Mouse (Mus musculus) urinary bladder, postnatal 36 days (tissue): ENCODE data around the gene Spa17.

Source experiments
- DNase-seq, 2 experiments: peaks; one replicate each; pipeline ENCODE4 v3.0.0; 2022; ENCODE audit warnings: low spot score in 2 of 2, mixed read lengths in 1 of 2

Spa17 gene

DNA sequence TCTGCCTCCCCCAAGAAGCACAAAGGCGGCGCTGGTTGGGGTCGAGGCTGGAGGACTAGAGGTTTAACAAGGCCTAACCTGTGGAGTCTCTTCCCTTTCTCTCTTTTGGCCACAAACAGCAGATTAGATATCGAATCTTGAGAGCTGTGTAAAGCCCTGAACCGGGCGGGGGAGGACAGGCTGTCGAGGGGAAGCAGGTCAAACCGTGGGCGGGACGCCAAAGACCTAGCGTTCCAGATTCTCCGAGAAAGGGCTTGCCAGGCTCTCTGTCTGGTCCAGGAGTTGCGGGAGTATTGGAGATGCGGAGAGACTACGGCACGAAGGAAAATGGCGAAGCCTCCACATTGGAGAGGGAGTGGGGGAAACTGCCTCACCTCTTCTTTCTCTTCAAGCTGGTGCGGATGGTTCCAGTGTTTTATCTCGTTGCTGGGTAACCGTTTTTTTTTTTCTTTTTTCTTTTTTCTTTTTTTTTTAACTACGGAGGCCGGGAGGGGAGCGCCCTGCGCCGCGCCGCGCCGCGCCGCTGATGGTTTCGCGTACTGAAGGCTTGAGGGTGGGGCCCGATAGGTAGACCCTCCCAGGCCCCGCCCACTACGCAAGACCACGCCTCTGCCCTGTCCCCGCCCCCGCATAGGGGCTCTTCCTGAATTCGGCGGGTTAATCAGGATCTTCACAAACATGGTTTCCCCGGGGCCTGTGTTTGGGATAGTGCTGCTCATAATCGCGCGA is at the start of gene Spa17:
TSS of gene Spa17 (minus strand) at position 541 of the 729 bp plus-strand sequence.
- DNase-seq, result peak; percentile 83 to 87

DNA sequence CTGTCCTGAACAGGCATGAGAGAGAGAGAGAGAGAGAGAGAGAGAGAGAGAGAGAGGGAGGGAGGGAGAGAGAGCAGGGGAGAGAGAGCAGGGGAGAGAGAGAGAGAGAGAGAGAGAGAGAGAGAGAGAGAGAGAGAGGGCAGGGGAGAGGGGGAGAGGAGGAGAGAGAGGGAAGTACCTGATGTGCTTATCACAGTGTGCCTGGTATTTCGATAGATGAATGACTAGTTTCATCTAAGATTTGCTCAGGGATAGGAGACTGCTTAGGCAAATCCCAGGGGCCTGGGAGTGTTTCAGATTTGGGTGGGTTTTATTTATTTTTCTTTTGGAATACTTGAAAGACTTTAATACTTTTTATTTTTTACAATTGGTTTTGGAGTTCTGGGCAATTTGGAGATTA is 49.7 kb upstream of the Spa17 start:
- DNase-seq, result no peak

DNA sequence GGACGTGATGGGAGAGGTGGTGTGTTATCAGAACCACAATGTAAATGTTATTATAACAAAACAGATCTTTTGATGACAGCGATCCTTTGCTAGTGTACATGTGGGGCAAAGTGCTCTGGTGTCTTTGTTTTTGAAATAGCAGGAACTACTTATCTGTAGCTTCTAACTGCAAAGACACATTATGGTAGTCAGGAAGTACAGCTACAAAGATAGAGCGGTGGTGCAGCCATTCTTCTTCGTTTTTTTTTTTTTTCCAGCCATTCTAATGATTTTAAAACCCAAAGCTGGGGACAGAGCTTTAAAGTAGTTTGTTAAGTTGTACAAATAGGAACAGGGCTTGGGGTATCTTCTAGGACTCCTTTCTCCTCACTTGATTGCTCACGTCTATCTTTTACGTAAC is 45.9 kb upstream of the Spa17 start:
- DNase-seq, result no peak

DNA sequence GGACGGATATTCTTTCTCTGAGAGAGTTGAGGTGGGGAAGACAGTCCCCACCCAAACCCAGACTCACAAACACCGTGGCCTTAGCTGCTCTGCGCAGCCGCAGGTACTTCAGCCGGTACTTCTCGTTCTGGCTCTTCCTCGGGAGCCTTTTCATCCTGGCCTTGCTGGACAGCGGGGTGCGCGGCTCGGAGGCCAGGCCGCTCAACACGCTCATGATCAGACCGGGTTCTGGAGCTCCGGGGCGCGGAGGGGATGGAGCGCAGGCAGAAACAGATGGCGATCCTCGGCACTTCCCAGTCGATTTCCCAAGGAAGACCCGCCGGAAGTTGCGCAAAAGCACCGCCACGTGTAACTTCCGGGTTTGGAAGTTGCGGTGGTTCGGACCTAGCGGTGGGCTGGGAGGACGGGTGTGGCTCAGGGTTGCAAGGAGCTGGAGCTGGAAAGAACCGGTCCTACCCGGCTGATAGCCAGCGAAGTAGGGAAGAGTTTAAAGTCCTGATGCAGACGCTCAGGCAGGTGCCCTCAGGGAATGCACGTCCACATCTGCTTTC is 43.5 kb upstream of the Spa17 start, which contains the start of gene Tbrg1:
TSS of gene Tbrg1 (minus strand) at position 382 of the 551 bp plus-strand sequence.
- DNase-seq, result peak; percentile 83 to 88

DNA sequence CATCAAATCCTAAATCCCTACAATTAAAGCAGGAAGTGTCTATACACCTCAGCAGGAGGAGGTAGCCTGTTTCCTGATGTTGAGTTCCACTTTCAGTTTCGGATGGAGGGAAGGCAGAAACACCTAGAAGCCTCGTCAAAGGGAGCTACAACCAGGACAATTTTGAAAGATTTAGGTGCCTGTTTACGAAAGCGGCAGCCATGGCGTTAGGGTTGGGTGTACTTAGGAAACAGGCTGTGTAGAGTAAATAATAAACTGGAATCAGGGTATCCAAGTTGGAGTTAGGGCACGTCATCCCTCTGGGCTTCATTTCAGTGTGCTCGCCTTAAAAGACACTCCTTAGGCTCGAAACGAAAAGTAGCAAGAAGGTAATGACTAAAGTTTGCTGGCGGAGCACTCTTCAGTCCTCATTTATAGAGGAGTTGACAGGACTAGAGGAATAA is 42.9 kb upstream of the Spa17 start:
- peak in 1 of 2 experiments; percentile 1 for DNase-seq

DNA sequence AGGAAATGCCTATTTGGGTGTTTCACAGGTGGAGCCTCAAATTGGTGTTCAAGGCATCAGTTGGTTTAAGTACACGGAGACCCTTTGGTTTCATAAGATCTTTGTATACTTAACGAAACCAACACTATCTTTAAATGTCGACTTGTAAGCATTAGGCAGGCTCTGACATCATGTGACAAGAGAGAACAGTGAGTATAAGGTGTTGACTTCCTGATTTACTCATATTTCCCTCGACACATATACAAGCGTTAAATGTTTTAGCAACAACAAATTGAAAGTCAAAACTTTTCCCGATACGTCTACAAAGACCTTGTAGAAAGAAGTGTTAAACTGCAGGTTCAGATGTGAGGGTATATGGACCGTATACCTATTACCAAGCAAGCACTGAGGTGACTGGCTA is 42.4 kb upstream of the Spa17 start:
- DNase-seq, result no peak

DNA sequence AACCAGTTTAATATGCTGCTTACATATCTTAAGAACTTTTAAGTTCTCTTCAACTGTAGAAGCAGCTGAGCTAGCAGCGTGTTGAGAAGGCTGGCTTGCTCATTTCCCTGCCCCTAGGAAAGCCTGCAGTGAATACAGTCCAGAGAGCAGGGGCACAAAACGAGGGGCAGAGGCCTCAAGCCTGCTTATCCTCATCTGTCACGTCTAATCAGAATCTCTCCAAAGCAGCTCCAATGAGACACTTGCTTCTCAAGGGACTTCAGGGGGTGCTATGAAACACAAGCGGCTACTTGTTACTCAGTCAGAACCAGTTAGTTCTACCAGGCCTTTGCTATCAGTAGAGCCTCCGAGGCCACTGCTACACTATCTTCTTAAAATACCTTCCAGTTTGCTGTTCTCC is 40.3 kb upstream of the Spa17 start:
- no peak for DNase-seq

DNA sequence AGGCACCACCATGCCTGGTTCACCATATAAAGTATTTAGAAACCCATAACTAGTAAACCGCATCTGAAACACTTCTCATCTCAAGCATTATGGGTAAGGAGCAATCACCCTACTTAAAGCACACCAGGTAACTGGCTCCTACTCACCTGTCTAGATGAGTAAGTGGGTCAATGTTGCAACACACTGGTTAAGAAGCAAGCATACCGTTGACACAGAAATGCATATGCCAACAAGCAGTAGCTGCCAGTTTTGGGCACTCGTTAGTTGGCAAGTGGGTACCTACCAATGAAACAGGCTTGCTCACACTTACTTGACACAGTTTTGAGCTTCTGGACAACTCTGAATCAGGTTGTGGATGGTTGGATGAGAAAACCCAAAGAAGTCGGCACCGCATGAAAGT is 37.1 kb upstream of the Spa17 start:
- DNase-seq, result no peak

DNA sequence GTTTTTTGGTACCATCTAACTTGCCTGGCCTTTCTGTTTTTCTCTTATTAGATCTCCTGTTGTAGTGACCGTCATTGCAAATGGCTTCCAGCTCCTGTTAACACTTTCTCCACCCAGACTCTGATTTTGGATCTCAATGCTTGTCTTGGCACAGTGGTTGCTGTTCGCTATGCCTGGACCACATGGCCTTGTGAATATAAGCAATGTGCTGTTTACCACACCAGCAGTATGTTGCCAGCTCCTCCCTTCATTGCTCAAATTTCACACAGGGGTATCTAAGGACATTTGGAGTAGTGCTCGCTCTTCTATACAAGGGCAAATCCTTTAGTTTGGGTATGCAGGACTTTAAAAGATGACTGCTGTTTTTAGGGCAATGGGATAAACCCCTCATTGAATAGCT is 32.7 kb upstream of the Spa17 start:
- DNase-seq, result no peak

DNA sequence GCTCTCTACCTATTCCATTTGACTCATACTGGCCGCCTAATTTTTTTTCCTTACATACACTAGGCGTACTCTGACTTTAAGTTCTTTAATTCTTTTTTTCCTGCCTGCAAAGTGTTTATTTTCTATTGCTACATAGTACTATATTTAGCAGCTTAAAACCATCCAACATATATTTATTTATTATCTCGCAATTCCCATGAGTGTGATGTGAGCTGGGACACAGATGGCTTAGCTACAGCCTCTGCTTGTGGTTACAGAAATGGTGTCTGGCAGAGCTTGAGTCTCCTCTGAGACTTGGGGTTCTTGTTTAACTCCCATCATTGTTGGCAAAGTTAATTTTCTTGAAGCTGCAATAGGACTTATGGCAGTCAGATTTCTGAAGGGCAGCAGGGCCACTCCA is 25.2 kb upstream of the Spa17 start:
- no peak for DNase-seq

DNA sequence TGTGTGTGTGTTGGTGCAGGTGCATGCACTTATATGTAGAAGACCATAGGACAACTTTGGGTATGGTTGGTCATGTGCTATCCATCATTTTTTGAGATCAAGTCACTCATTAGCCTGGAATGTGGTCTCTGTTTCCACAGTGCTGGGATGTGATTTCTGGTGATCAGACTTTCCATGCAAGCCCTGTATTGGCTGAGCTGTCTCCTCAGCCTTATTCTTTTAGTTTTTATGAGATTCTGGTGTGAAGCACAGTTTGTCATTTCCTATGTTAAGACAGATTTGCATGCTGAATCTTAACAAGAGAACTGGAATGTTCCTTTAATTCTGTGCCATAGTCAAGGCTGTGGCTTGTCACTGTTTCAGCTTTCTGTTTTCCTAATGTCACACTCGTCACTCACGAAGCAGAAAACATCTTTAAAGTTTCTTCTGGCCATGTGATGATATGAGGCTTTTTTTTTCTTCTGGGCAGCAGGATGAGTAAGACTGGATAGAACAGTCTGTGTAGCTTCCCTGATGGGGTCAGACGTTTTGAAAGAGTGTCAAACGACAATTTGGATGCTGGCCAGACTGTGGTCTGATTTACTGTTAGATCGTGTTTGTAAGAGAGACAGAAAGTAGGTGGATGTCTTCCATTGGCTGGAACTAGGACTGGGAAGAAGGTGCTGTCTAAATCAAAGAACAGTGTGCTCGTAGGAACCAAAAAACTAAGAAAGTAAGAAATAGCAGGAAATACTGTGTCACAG is 23.4 kb upstream of the Spa17 start:
- DNase-seq, result no peak

DNA sequence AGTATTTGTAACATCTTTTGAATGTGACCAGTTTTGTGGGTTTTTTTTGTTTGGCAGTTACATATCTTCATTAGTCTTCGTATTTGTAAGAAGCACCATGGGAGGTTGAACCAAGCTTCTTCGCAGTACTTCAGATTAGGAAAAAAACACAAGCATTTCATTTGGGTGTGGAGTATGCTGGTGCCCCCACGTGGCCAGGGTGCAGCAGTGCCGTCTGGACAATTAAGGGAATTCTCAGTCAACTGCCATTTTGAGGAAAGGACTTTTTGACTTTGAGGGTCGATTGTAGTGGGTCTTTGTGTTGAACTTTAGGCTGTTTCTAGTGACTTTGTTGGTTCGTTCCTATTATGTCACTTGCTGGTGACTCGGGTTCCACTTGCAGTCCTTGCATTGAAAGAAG is 22.8 kb upstream of the Spa17 start:
- DNase-seq, result peak; percentile 25 to 33

DNA sequence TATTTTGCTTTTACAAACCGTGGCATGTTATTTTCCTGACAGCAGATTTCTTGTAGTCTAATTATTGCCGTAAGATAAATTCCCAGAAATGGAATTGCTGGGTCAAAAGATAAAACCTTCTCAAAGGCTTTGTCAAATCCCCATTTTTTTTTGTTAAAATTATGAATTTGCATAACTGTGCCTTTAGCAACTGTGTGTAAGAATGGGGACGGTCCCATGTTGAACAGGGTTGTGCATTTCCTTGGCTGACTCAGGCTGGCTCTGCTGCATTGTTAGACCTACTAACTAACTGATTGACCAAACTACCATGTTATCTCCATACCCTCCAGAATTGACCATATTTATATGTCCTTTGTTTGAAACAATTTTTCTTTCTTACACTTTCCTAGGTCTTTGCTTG is 20.7 kb upstream of the Spa17 start:
- DNase-seq, result no peak

DNA sequence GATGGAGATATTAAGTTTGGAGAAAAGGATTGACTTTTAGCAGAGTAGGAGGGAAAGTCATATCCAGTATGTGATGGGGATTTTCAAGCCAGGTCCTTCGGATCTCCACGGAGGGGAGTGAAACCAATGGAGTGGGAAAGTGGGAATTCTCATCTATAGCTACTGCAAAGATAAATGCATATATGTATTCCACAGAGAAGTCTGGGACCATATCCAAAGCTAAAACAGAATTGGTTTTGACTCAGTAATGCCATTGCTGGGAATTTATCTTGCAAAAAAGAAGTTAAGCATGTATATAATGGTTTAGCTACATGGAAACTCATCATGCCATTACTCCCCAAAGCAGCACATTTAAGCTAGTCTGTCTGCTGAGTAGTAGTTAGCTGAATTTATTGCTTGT is 18.8 kb upstream of the Spa17 start:
- DNase-seq, result no peak

DNA sequence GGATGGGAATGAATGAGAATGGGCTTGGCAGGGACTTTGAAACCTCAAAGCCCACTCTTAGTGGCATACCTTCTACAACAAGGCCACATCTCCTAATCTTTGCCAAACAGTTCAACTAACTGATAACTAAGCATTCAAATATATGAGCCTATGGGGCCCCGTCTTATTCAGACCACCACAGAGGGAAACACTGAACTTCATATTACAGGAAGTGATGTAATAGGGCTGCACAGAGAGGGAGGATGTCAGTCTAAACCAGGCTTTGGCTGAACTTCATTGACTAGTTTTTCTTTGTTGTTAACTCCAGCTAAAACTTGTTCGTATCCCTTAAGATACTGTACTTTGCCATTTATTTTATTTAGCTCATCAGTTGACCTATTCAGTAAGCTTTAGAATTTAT is 16.4 kb upstream of the Spa17 start:
- no peak for DNase-seq

DNA sequence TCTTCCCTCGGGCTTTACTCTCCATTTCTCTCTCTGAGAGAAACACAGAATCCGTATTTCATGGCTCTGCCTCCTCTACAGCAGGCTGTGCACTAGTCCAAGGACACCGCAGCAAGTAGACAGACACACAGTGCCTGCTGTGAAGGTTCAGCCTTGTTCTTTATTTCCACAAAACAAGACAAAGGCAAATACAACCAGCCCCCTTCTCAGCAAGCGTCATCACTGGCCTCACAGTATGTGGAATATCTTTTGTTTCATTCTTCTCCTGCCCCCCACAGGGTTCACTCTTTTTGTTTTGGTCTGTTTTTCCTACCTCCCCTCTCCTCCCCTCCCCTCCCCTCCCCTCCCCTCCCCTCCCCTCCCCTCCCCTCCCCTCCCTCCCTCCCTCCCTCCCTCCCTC is 15.1 kb upstream of the Spa17 start:
- no peak for DNase-seq

DNA sequence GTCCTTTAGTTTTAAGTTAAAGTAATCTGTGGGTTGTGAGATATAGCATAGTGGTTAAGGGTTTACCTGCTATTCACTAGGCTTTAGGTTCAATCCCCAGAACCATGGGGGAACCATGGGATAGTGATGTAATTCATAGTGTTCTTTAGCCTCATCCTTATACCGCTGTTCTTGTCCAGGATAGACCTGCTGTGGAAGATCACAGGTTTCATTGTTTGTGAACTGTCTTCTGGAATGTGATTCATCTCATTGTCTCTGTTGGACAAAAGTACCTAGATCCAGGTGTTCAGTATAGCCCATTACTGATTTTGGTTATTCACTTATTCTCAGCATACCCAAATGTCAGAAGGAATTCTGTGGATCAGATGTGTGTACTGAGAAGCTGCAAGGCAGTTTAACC is 13.7 kb upstream of the Spa17 start:
- no peak for DNase-seq

DNA sequence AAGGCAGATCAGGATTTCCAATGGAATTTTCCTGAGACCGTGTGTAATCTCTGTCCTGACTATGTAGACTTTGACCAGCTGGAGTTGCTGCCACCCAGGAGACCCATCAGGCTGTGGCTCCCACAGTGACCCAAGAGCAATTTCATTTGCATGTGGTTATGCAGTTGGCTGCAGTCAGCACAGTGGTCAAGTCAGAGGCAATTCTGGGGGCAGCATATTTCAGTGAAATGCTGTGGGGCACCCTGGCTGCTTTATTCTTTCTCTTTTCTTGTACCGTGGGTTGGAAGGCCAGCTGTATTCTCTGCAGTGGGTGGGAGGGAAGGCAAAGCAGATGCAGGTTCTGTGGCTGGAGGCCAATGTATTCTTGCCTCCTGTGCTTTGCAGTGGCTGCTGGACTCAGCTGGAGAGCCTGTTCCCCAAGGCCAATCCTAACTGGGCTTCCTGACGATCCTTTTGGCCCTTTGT is 12.6 kb upstream of the Spa17 start:
- DNase-seq, result no peak

DNA sequence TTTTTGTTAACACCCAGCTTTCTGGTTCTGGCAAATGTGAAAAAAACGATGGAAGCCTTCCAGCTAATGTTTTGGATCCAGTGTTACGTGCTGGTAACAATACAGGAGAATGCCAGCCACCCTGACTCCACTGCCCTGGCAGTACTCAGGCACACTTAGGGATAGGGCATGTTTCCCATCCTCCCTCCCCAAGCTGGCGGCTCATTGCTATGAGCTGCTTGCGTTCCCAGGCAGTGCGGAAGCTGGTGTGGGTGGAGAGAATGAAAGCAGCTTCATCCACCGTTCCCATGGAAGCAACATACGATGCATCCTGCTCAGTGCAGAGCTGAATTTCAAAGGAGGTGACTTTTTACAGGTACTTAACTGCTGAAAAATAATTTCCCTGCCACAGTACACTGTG is 12.1 kb upstream of the Spa17 start:
- no peak for DNase-seq

DNA sequence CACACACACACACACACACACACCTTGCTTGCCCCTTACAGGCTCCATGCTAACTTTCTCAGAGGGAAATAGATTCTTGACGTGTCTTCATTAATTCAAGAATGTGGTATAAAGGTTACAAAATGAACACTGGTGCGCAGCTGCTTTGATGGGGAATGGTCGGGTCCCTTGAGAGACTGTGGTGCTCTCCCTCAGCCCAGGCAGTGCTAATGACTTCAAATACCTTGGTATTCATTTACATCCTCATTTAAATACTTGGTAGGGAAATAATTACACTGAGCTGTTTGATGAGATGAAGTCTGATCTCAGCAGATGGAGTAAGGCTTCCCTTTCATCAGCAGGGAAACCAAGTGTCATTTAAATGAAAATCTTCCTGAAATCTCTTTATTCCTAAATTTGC is 11.6 kb upstream of the Spa17 start:
- DNase-seq, result no peak

DNA sequence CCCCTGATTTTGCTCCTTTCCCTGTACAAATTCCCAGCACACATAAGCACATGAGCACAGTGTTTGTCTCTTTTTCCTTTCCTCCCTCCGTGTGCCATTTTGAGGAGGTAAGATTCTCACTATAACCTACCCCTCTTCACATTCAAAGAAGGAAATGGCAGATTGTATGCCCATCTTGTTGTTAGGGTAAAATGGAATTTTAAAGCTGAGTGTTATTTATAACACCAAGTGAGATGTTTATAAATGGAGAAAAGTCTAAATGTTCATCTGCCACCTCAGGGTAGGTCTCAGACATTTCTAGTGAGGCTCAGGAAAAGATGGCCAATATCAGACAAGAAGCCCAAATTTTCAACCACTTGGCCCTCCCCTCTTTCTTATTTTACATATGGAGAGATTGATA is 11.0 kb upstream of the Spa17 start:
- no peak for DNase-seq

DNA sequence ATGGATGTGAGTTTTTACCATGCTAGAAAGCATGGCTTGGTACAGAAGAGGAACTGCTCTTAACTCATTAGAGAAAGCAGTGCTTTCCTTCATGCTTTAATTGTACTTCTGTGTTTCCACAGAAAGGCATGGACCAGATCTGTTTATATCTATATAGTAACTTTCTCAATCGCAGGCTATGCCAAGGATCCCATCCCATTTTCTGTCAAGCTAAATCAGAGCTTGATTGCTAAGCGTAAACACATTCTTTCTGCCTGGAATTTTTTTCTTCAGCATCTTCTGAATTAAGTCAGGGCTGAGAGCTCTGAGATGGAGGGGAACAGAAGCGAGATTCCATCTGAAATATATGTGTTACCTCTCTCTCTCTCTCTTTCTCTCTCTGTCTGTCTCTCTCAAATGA is 10.5 kb upstream of the Spa17 start:
- no peak for DNase-seq

DNA sequence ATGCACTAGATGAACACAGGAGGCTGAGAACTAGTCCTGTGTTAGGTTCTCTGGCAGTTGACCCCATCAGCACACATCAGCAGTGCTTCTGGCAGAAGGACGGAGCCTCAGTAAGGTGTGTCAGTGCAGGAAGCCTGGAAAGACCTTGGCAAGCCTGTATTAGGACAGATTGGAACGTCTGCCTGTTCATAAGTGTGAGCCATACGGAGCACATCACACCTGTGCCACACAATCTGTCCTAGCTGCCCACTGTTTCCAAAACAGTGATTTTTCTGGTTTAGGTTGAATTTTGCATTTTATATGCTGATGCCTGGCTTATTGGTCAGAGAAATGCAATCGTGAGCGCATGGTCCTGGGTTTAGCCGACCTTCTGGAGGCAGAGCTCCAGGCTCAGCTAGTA is 7.8 kb upstream of the Spa17 start:
- no peak for DNase-seq
